Mouse (Mus musculus) liver, embryonic 16.5 days (tissue): ENCODE results near the gene Id1. TPM values are rescaled to one million over a fixed set of nuclear protein-coding genes. Genes with fewer than 3 reads are reported as not detected.

ENCODE experiments used
- ATAC-seq: fragments of 200-750 bp; cut with Nextera tagmentation; 2 replicates; pipeline ENCODE4 v1.8.0; 2017; ENCODE audit warnings: low read depth, mild to moderate bottlenecking, moderate number of reproducible peaks, moderate library complexity
- H3K27ac ChIP-seq: fragments of 300-500 bp; sonication (generic); 2 replicates; pipeline ENCODE4 v1.5.1; 2014; ENCODE audit warnings: mild to moderate bottlenecking, low read length
- H3K27me3 ChIP-seq: fragments of 300-500 bp; sonication (generic); 2 replicates; pipeline ENCODE4 v1.6.1; 2014; ENCODE audit warnings: low read depth, low read length, mixed read lengths; ENCODE audit not compliant: control insufficient read depth, insufficient read depth
- H3K36me3 ChIP-seq: fragments of 300-500 bp; sonication (generic); 2 replicates; pipeline ENCODE4 v1.6.1; 2014; ENCODE audit warnings: mild to moderate bottlenecking; ENCODE audit not compliant: control insufficient read depth, insufficient read depth
- H3K4me1 ChIP-seq: fragments of 300-500 bp; sonication (generic); 2 replicates; pipeline ENCODE4 v1.6.1; 2014; ENCODE audit warnings: low read depth, low read length, mixed read lengths; ENCODE audit not compliant: control insufficient read depth
- H3K4me2 ChIP-seq: fragments of 300-500 bp; sonication (generic); 2 replicates; pipeline ENCODE4 v1.6.1; 2014; ENCODE audit warnings: low read depth, low read length, mixed read lengths
- H3K4me3 ChIP-seq: fragments of 300-500 bp; sonication (generic); 2 replicates; pipeline ENCODE4 v1.5.1; 2014; ENCODE audit warnings: low read depth, mild to moderate bottlenecking, low read length
- H3K9ac ChIP-seq: fragments of 300-500 bp; sonication (generic); 2 replicates; pipeline ENCODE4 v1.6.1; 2014; ENCODE audit warnings: low read depth, low read length
- H3K9me3 ChIP-seq: fragments of 300-500 bp; sonication (generic); replicated peaks from 2 replicates; pipeline ENCODE4 v1.6.1; 2016; ENCODE audit warnings: low read length; ENCODE audit not compliant: control insufficient read depth
- WGBS: fragments of 180-500 bp; shearing (Covaris S2); extraction: QIAGEN DNeasy Blood & Tissue Kit; methylation state at CpG from one replicate; pipeline ENCODE4 v1.1.7; 2014; ENCODE audit not compliant: insufficient replicate concordance; 5-methylcytosine and 5-hydroxymethylcytosine counted together
- polyA plus RNA-seq: library from polyadenylated mRNA; unstranded; fragments of >200 nt; fragmentation: Nextera tagmentation; extraction: Ambion mirVana; gene quantifications from 2 replicates; pipeline ENCODE4 v1.2.1, GENCODE M21; 2015

Gene Id1
- polyA plus RNA-seq, 1 experiment from 2014 or later: 18.8 TPM

- Histone ChIP-seq H3K4me1 (peaks cover 49% of the 10 kb centered on the region), H3K4me3 (no peak overlapping the region), H3K9me3 (no peaks in the 10 kb centered on the region), H3K27ac (no peak overlapping the region; the same call in 1 of the 2 replicates), H3K9ac (no peak overlapping the region), H3K36me3 (no peaks in the 10 kb centered on the region), H3K27me3 (peaks cover 8% of the 10 kb centered on the region), H3K4me2 (peak overlapping the region; percentile 25; the same call in 1 of the 2 replicates)
- 40% methylated on average over 7 of the region's 7 CpGs for WGBS
- peak; percentile 89 for ATAC-seq
Observed at GRCm38 (mm10) chr2:152769677-152770076, 33.6 kb downstream of the Id1 start.

GRCm38 (mm10) chr2:152771571-152771970 is 35.5 kb downstream of the Id1 start:
- H3K9me3 ChIP-seq: no peaks in the 10 kb centered on the region
- no peak overlapping the region for H3K4me3 ChIP-seq
- no peak overlapping the region for H3K27ac ChIP-seq
- ATAC-seq: no peak
- no peaks in the 10 kb centered on the region for H3K36me3 ChIP-seq
- H3K9ac ChIP-seq: no peak overlapping the region
- H3K4me1 ChIP-seq: peaks cover 43% of the 10 kb centered on the region
- H3K4me2 ChIP-seq: no peak overlapping the region
- peaks cover 4% of the 10 kb centered on the region for H3K27me3 ChIP-seq
- WGBS: 46% methylated on average over 9 of the region's 9 CpGs

GRCm38 (mm10) chr2:152772231-152772630 is 36.2 kb downstream of the Id1 start:
- 10% methylated on average over 1 of the region's 1 CpGs for WGBS
- Histone ChIP-seq H3K9ac (no peak overlapping the region), H3K27ac (no peak overlapping the region), H3K4me2 (no peak overlapping the region), H3K4me3 (no peak overlapping the region), H3K9me3 (no peaks in the 10 kb centered on the region), H3K36me3 (no peaks in the 10 kb centered on the region), H3K27me3 (peaks cover 4% of the 10 kb centered on the region), H3K4me1 (peaks cover 36% of the 10 kb centered on the region)
- no peak for ATAC-seq

- H3K9me3 ChIP-seq: no peaks in the 10 kb centered on the region
- ATAC-seq: no peak
- 50% methylated on average over 4 of the region's 4 CpGs for WGBS
- H3K4me2 ChIP-seq: no peak overlapping the region
- H3K9ac ChIP-seq: no peak overlapping the region
- H3K4me1 ChIP-seq: peaks cover 7% of the 10 kb centered on the region
- no peak overlapping the region for H3K27ac ChIP-seq
- H3K4me3 ChIP-seq: no peak overlapping the region
- peaks cover 4% of the 10 kb centered on the region for H3K27me3 ChIP-seq
- peaks cover 5% of the 10 kb centered on the region for H3K36me3 ChIP-seq
Observed at GRCm38 (mm10) chr2:152775357-152775756, 39.3 kb downstream of the Id1 start.

- peaks cover 4% of the 10 kb centered on the region for H3K27me3 ChIP-seq
- no peaks in the 10 kb centered on the region for H3K9me3 ChIP-seq
- WGBS: 80% methylated on average over 3 of the region's 3 CpGs
- no peak overlapping the region for H3K4me3 ChIP-seq
- peaks cover 12% of the 10 kb centered on the region for H3K36me3 ChIP-seq
- ATAC-seq: no peak
- H3K27ac ChIP-seq: no peak overlapping the region
- peaks cover 9% of the 10 kb centered on the region for H3K4me1 ChIP-seq
- no peak overlapping the region for H3K4me2 ChIP-seq
- H3K9ac ChIP-seq: no peak overlapping the region
Observed at GRCm38 (mm10) chr2:152776019-152776418, 40.0 kb downstream of the Id1 start.

- Histone ChIP-seq H3K4me3 (no peak overlapping the region), H3K9ac (no peak overlapping the region), H3K9me3 (no peaks in the 10 kb centered on the region), H3K4me1 (peaks cover 13% of the 10 kb centered on the region), H3K36me3 (peaks cover 16% of the 10 kb centered on the region), H3K4me2 (no peak overlapping the region), H3K27me3 (peaks cover 4% of the 10 kb centered on the region), H3K27ac (no peak overlapping the region)
- ATAC-seq: no peak
- whole genome bisulfite sequencing: 66% methylated on average over 2 of the region's 2 CpGs
Observed at GRCm38 (mm10) chr2:152776435-152776834, 40.4 kb downstream of the Id1 start.

GRCm38 (mm10) chr2:152777081-152777480 is 41.0 kb downstream of the Id1 start:
- ATAC-seq: no peak
- Histone ChIP-seq H3K4me1 (peaks cover 17% of the 10 kb centered on the region), H3K4me3 (no peak overlapping the region)

GRCm38 (mm10) chr2:152780466-152780865 is 44.4 kb downstream of the Id1 start:
- Histone ChIP-seq H3K36me3 (peaks cover 25% of the 10 kb centered on the region), H3K4me1 (peaks cover 42% of the 10 kb centered on the region), H3K4me3 (no peak overlapping the region), H3K27ac (no peak overlapping the region), H3K9me3 (no peaks in the 10 kb centered on the region), H3K9ac (no peak overlapping the region), H3K27me3 (no peaks in the 10 kb centered on the region), H3K4me2 (no peak overlapping the region)
- WGBS: 89% methylated on average over 2 of the region's 2 CpGs
- no peak for ATAC-seq

More at GRCm38 (mm10) chr2:152777081-152777480, 41.0 kb downstream of the Id1 start:
- Histone ChIP-seq H3K4me2 (no peak overlapping the region), H3K27ac (no peak overlapping the region), H3K9ac (no peak overlapping the region), H3K9me3 (no peaks in the 10 kb centered on the region), H3K27me3 (no peaks in the 10 kb centered on the region), H3K36me3 (peaks cover 22% of the 10 kb centered on the region)
- 77% methylated on average over 3 of the region's 3 CpGs for WGBS

GRCm38 (mm10) chr2:152781031-152781711 is 45.1 kb downstream of the Id1 start:
- peak overlapping the region; percentile 29; the same call in 1 of the 2 replicates for H3K27ac ChIP-seq
- peaks cover 49% of the 10 kb centered on the region for H3K4me1 ChIP-seq
- no peak overlapping the region for H3K4me2 ChIP-seq
- no peak overlapping the region for H3K9ac ChIP-seq
- peaks cover 25% of the 10 kb centered on the region for H3K36me3 ChIP-seq
- H3K9me3 ChIP-seq: no peaks in the 10 kb centered on the region
- no peak for ATAC-seq
- H3K27me3 ChIP-seq: no peaks in the 10 kb centered on the region
- H3K4me3 ChIP-seq: no peak overlapping the region
- WGBS: 75% methylated on average over 3 of the region's 3 CpGs
